Mouse (Mus musculus) urinary bladder, postnatal 14 days (tissue): ENCODE data around the gene Stk16.

Experiments
- DNase-seq: peaks from one replicate; pipeline ENCODE4 v3.0.0; 2021; ENCODE audit warnings: low spot score

The Stk16 gene

GRCm38 (mm10) chr1:75210136-75211087 lies at the start of gene Stk16, which contains the start of gene Glb1l:
Gene Stk16 (plus strand): TSS chr1:75210838.
Gene Glb1l (minus strand): TSS chr1:75210813.
- DNase-seq, result peak; percentile 97

DNA sequence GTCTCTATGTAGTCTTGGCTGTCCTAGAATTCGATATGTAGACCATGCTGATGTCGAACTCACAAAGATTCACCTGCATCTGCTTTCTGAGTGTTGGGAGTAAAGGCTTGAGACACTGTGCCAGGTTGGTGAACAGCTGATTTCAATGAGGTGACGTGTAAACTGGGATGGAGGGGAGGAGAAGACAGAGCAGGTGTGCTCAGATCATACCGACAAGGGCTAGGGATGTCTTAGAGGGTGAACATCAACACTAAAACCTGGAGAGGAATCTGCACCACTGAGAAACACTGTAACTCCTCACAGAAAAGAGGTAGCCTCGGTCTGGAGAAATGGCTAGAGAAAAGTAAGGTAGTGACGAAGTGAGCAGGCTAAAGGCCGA lies 42.6 kb upstream of the Stk16 start:
- no peak for DNase-seq

DNA sequence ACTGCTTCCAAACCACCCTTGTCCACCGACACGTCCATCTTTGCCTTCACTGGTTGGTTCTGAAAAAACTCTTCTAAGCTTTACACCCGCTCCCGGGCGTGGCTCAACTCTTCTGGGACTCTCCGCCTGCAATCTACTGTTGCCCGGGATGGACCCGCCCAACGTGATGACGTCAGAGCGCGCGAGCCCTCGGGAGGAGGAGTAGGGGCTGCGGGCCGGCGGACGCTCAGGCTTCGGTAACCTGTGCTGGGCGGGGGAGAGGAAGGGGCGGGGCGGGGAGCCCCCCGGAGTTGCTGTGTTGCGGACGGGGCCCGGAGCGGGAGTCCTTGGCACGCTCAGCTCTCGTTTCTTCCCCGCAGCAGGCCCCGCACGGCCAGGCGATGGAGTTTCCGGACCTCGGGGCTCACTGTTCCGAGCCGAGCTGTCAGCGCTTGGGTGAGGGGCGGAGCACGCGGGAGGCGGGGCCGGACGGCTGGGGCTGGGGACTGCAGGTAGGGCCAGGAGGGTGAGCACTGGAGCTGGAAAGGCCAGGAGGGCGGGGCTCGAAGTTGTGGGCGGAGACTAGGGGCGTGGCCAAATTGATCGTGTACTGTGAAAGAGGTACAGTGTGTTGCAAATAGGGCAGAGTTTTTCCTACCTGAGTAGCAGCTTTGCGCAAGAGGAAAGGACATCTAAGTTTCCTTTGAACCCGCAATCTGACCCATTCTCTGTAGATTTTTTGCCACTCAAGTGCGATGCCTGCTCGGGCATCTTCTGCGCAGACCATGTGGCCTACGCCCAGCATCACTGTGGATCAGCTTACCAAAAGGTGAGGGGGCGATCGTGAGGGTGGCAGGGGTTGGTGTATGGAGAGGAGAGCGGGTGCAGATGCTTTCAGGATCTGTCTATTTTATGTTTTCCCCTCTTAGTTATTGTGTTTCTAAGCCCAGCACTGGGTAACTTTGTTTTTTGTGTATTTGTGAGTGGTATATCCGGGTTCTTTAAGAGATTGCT lies 41.9 kb upstream of the Stk16 start, which contains the start of gene Zfand2b:
TSS of gene Zfand2b (plus strand) at position 175 of the 993 bp plus-strand sequence.
- DNase-seq, result peak; percentile 99

DNA sequence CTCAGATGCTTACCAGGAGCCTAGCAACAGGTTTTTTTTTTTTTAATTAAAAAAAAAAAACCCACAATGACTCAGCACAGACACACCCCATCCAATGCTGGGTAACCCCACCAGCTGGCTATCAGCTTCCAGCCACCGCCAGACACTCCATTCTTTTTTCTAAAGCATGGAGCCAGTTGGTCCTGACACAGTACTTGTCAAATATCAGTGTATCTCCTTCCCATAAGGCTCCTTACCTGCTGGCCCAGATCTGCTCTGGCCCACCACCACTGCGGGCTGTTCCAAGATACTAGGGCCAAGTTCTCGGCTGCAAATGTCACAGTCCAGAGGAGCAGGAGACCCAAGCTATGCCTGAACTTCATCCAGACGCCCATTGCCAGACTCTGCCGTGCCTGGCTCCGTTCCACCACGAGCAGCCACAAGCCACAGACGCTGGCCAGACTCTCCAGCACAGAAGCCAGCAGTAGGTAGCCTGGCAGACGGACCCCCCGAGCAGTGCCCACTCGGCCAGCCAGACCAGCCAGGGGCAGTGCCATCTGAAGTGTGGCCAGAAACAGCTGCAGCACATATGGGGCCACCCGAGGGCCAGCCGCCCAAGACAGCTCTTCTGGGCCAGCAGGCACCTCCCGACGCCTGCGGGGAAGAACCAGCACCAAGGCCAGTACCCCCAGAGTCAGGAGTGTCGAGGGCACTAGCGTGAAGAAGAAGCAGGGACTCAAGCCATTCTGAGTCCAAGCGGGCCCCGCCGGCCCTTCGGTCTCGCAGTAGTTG lies 31.1 kb upstream of the Stk16 start:
- DNase-seq, result peak; percentile 14

DNA sequence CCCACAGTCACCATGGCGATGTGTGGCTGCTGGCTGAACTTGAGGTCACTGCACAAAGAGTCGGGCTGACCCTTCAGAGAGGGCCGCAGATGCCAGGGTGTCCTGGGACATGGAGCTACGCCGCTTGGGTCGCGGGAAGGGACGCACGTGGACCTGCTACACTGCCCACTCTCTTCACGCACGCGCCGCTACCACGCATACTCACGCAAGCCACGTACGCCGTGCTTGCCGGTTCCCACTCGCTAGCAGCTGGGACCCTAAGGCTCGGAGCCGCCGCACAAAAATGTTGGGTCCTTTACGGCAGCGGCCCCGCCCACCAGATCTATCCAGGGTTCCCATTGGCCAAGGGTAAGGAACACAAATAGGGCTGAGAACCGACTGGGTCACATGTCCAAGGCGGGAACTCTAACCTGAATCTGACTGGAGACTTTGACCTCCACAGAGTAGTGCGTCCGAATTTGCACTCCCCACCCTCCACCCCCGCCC lies 30.5 kb upstream of the Stk16 start, which contains the start of gene Abcb6:
TSS of gene Abcb6 (minus strand) at position 288 of the 486 bp plus-strand sequence.
- DNase-seq, result peak; percentile 86

DNA sequence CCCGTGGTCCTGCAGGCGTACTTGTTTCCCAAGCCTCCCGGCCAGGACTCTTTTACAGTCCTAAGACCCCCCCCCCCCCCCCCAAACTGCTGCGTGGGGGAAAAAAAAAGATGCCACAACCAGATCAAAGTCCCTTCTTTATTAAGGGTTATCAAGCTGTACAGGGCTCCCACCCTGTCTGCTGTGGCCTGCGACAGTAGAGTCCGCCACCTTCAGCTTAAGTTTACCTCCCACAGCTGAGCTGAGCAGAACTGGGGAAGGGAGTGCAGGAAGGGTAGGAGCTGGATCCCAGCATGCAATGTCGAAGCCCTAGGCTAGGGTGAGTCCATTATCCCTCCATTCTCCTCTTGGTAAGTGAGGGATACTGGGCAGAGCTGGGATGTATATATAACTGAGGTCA lies 29.9 kb upstream of the Stk16 start:
- no peak for DNase-seq

- no peak for DNase-seq
Measured at GRCm38 (mm10) chr1:75181377-75181870, 29.2 kb upstream of the Stk16 start.

DNA sequence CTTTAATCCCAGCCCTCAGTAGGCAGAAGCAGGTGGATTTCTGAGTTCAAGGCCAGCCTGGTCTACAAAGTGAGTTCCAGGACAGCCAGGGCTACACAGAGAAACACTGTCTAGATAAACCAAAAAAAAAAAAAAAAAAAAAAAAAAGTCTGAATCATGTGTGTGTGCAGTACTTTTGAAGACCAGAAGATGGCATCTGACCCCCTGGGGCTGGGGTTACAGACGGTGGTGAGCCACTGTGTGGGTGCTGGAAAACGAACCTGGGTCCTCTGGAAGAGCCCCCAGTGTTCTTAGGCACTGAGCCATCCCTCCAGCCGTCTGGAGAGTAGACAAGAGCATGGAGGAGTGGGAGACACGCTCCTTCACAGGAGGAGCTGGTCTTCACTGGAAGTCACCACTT lies 28.5 kb upstream of the Stk16 start:
- DNase-seq, result no peak

DNA sequence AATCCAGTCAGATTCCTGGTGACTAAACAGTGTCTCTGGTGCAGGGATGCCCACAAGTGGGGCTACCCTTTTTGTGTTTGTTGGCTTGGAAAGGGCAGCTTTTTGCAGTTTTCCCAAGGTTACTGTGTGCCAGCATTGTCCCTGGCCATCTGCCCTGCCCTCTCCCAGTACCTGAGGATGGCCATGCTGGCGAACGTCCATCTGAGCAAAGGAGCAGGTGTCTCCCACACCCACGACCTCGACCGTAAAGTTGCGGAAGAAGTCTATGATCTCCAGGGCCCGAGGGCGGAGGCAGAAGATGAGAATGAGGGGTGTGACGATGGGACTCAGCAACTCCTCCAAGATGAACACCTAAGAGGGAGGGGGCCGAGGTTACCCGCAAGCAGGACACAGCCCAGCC lies 25.1 kb upstream of the Stk16 start:
- DNase-seq, result no peak

DNA sequence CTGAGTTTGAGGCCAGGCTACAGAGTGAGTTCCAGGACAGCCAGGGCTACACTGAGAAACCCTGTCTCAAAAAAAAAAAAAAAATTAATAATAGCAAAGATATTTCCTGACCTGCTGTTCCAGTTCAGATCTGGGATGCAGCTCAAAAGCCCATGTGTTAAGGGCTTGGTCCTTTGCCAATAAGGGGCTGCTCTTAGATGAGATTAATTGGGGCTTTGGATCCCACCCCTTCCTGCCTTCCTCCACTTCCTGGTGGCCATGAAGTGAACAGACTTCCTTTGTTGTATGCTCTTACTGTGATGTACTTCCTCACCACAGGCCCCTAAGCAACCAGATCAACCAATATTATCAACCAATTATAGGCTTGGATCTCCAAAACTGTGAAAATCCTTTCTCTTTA lies 23.5 kb upstream of the Stk16 start:
- DNase-seq, result no peak

DNA sequence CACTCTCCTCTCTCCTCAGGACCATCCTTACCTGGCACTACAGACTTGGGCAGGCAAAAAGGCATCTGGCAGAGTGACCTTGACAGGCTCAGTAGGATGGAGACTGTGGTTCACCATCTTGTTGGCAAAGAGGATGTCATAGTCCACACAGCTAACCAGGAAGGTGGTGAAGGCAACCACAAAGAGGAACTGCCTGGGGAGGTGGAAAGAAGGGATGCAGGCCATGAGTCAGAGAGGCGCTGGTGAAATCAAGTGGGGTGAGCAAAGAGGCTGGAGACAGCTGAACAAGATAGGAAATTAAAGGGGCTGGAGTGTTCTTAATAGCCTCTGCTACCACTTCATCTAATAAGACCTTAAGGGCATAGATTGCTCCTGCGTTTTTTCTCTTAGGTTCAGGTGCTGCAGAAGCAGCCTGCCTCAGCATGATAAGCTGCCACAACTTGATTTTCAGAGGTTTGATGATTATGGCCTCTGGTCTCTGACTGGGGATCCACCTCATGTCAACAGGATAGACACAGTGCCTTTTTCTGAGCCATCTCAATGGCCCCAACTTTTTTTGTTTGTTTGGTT lies 22.6 kb upstream of the Stk16 start:
- no peak for DNase-seq

GRCm38 (mm10) chr1:75190577-75190976 lies 20.1 kb upstream of the Stk16 start:
- no peak for DNase-seq

GRCm38 (mm10) chr1:75191258-75191621 lies 19.4 kb upstream of the Stk16 start:
- DNase-seq, result no peak

GRCm38 (mm10) chr1:75191622-75192402 lies 18.8 kb upstream of the Stk16 start, which contains the start of the genes Ankzf1 and Atg9a:
Gene Ankzf1 (plus strand): TSS chr1:75192151.
Gene Atg9a (minus strand): TSS chr1:75192196.
- peak; percentile 95 for DNase-seq

DNA sequence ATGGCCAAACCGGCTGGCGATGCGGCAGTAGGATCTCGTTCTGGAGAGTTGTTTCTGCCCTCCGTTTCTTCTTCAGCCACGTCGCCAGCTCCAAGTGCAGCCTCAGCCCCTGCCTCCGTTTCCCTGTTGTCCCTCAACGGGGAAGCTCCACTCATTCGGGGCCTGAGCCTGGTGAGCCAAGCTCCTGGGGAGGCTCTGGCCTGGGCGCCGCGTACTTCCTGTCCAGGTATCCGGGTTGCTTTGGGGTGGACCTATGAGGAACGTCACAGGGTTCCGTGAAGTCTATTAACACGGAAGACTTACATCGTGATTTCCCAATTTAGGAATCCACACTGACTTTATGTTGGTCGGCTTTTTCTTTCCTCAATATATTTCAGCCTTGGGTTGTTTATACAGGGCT lies 18.2 kb upstream of the Stk16 start:
- DNase-seq, result peak; percentile 65

DNA sequence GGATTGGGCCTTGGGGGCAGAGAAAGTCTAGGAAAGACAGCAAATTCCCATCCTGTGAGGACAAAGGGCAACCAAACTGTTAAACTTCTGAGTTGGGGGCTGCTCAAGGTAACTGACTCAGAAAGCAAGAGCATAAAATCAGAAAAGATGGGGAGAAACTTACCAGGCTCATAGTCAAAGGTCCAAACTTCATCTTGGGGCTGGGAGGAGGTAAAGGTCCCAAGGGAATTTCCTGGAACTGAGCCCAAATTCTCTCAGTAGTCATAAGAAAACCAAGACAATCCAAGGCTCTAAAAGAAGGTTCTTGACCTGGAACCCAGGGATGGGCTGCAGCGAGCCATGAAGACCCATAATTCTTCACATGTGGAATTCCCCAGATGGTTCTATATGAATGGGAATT lies 9.4 kb upstream of the Stk16 start:
- no peak for DNase-seq

DNA sequence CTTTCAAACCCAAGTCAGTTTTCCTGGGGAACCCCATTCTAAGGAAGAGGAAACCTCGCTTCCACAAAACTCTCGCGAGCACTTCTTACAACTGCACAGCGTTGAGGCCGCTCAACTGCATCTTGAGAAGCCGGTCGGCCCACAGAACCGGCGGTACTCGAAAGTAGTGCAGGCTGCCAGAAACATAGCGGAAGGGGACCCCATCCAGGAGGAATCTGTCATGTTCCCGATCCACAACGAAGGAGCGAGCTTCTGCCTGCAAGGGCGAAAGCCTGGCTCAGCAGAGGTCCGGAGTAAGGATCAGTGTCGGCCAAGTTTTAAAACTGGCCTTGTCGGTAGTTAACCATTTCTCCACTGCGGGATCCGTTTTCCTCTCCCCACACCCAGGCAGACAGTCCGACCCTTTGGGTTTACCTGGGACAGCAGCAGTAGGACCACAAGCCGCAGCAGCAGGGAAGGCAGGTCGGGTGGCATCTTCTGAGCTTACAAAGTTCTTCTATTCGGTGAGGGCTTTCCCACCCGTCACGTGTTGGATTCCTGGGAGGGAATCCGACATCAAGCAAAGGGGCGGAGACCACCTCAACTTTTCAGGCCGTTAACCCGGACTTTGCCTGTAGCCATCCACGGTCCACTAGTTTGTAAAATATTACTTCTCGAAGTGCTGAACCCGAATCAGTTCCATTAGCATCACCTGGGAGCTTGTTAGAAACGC lies 1.5 kb upstream of the Stk16 start:
- peak; percentile 49 for DNase-seq

GRCm38 (mm10) chr1:75211141-75211708 lies 587 bp downstream of the Stk16 start:
- no peak for DNase-seq

DNA sequence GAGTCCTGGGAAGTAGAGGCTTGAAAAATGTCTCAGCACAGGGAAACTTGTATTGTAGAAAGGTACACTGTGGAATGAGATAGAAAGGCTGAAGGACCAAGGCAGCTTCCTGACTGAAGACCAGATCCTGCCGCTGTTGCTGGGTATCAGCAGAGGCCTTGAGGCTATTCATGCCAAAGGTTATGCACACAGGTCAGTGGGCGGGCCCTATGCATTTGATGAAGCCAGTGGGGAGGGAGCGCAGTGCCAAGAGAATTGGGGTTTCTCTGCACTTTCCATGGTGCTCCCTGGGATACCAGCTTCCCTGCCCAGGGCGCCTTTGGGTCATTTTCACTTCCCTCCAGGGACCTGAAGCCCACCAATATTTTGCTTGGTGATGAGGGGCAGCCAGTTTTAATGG lies 1.9 kb downstream of the Stk16 start:
- no peak for DNase-seq
